Mouse (Mus musculus): ENCODE results near the gene Fam98b.

Fam98b gene

DNA sequence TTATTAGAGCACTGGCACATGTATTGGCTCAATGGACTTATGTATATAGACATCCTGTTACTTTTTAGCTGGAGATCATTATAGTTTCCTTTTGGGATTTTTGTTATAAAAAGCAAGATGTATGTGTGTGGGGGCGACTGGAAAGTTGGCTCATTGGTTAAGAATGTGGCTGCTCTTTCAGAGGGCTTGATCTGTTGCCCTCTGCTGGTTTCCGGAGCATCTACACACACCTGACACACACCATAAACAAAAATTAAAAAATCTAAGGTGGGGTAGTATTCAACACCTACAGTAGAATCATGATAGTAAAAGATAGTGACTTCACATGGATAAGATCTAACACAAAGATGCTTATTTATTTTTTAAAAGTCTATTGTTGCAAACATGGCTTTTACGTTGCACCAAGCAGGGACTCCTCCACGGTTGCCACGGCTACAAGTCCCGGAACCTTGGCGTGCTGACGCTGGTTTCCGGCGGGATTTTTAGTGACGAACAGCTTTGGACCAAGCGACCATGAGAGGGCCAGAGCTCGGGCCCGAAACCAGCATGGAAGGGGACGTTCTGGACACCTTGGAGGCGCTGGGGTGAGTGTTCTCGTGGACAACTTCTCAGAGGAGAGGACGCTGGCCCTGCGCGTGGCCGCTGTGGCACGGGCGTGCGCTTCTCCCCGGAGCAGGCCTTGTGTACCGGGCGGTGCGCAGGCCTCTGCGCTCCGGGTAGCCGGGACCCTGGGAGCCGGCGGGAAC, at the start of gene Fam98b:
Gene Fam98b, plus strand, starts transcription at position 485 of the 746 bp plus-strand sequence.
- peak; percentile 91 to 93 for DNase-seq

DNA sequence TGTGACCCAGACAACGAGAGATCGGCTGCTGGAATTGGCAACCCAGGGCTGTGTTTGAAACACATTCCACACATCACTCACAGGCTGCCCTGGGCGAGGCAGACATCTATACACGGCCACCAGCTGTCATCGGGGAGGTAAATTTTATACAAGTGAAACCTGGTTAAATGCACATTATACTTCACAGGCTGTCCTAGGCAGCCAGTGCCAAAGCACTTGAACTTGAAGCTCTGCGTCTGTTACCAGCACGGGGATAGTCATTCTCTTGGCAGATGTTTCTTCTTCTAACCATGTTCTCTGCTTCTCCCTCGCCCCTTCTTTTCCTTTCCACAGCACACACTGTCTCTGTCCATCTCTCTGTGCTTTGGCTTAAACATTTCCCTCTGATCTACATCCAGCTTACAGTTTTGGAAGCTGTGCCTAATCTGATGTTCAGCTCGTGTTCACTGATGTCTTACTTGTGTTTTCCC, 48.6 kb upstream of the Fam98b start:
- peak in 1 of 2 experiments; percentile 57 for DNase-seq

DNA sequence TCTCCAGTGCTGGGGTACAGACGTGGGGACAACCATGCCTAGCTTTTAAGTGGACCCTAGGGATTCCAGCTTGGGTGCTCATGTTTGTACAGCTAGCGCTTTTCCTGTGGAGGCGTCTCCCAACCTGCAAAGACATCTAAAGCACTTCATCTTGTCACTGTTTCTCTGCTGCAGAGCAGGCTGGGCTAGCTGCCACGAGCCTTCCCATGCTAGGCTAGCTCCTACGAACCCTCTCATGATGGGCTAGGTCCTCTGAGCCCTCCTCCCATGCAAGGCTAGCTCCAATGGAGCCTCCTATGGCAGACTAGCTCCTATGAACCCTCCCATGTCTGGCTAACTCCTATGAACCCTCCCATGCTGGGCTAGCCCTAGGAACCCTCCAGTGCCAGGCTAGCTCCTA, 46.2 kb upstream of the Fam98b start:
- DNase-seq, result peak in 1 of 2 experiments; percentile 38

DNA sequence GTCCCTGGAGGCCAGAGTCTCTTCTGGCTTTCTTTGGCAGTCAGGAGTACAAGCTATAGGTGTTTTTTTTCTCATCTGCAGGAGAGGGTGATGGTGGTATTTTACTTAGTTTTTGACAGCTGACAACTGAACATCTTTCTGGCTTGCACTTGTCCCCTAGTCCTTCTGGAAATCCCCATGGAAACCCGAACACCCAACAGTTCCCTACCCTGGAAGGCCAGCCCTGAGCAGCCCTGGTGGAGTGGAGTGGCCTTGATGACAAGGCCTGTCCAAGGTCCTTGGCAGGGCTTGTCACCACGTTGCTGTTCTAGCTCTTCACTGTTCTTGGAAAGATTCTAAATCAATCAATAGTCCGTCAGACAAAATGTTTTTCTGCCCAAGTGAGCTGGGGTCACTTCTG, 45.0 kb upstream of the Fam98b start:
- DNase-seq, result no peak

DNA sequence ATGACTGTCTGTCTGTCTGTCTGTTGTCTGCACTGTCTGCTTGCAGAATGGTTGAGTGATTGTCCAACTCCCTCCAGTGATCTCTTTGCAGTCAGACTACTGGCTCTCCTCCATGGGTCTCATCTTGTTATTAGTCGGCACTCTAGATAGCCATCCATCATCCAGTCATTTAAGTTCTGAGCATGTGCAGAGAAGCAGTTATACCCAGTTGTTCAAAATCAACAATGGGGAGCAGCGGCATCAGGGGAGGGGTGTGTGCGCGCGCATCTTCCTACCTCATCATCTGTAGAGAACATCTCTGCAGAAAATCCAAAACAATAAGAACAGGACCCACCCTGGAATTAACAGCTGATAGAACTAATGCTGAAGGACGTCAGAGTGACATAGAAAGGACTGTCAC, 44.5 kb upstream of the Fam98b start:
- no peak for DNase-seq

DNA sequence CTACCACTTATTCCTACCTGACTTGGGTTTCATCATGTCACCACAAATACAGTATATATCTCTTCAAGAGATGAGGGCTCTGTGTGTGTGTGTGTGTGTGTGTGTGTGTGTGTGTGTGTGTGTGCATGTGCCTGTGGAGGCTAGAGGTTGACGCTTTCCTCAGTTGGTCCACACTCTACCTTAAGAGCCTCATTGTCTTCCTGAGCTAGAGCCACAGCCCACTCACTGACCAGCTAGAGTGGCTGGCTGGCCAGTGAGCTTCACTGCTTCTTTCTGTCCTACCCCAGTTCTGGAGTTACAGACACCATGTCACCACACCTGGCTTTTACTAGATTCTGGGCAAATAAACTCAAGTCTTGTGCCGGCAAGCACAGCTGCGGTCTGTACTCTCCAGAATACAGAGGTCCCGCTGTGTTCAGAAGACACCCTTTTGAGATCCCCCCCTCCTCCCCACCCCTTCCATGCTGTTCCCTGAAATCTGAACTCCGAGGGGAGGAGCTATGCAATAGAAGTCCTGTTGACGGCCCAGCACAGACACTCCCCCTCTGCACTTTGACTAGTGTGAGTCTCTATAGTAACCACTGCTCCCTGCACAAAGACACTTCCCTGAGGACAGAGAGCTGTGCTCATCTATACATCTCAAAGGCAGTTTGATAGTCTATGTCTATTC, 39.0 kb upstream of the Fam98b start:
- DNase-seq, result peak in 1 of 2 experiments; percentile 34

DNA sequence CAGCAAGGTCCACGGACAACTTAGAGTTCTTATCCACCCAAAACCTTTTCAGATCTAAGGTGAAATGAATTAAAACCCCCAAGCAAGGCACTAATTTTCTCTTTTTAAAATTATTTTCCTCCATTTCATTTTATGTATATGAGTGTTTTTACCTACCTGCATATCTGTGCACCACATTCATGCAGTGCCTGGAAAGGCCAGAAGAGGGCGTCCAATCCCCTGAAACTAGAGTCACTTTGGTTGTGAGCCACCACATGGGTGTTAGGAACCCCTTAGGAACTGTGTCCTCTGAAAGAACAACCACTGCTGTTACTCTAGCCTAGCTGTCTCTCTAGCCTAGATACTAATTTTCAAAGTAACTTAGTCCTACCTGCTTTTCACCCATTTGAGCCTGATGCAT, 33.4 kb upstream of the Fam98b start:
- DNase-seq, result no peak

DNA sequence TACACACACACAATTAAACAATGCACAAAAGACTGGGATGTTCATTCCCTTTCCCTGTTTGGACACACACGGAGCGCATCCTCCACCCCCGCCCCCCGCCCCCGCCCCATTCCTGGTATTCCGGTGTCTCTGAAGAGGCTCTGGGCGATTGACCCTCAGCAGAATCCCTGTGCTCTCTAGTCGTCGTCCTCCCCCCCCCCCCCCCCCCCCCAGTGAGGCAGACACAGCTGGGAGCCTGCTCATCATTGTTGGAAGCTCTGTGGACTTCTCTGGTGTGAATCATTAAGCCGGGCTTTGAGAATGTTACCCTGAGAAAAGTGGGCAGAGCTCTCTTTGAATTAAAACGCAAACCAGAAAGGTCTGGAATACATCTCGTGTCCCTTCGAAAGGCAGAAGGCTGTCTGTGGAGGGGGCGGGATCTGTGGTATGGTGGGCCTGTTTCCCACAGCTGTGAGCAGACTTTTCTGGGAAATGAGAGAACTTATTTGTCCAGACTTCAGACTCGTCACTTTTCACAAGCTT, 31.8 kb upstream of the Fam98b start:
- no peak for DNase-seq

DNA sequence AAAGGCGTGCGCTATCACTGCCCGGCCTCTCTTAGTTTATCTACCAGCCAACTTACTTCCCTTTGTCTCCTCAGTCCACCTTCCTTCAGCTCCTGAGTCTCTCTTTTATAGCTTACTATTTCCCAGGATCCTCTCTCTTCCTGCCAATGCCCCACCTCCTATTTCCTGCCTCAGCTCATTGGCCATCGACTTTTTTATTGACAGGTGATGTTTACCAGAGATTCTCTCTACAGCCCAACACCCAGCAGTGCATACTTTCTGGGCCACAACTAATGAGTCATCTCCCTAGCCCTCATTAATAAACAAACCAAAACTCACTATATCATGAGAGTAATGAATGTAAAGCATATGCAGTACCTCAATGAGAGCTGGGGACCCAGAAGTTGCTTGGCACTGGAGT, 30.0 kb upstream of the Fam98b start:
- DNase-seq, result no peak

DNA sequence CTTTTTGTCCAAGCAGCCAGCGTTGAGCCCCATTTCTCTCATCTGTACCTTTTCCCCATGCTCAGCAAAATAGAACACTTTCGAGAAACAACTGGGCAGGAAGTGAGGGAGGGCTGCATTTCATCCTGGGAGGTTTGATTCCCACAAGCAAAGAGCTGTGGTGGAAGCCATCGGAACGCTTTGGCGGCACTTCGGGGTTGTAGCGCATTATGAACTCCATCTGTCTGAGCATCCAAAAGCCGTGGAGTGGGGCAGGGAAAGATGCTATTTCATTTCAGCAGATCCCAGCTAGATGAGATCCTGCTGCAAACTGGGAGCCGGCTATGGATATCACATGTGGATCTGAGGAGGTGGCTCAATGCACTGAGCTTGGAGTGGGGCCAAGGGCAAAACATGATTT, 26.9 kb upstream of the Fam98b start:
- DNase-seq, result no peak

DNA sequence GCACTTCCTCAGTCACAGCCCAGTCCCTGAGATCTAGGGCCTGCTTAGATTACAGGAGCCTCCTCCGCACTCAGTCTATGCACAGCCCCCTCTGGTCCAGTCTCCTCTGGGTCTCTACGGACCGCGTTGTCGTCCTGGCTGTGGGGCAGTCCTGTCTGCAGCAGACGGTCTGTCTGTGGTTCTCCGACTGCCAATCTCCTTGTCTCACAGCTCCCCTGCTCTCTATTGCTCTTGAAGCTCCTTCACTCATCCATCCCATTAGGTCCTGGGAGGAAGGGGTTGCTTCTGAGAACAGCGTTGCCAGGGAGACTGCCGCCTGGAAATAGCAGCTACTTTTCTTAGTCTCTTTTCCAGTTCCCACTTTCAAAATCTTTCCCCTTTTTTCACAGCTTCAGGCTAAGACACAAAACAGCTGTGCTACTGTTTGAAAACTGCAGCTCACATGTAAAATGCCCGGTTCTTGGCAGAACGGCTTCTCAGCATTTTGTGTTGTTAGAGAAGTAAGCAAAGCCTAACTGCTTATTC, 20.9 kb upstream of the Fam98b start:
- DNase-seq, result peak; percentile 6 to 29

DNA sequence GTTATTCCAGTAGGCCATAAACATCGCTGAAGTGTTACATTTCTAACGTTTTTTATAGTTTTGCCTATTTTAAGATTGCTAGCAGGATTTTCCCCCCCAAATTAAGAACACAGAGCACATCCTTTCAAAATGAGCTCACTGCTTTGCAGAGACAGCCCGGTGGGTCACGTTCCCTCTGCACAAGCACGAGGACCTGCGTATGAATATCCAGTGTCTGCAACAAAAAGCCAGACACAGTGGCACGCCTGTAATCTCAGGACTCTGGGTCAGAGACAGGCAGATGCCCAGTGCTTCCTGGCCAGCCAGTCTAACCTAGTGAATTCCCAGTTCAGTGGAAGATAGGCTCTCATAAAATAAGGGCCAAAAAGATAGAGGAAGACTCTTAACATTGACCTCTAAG, 19.3 kb upstream of the Fam98b start:
- no peak for DNase-seq

DNA sequence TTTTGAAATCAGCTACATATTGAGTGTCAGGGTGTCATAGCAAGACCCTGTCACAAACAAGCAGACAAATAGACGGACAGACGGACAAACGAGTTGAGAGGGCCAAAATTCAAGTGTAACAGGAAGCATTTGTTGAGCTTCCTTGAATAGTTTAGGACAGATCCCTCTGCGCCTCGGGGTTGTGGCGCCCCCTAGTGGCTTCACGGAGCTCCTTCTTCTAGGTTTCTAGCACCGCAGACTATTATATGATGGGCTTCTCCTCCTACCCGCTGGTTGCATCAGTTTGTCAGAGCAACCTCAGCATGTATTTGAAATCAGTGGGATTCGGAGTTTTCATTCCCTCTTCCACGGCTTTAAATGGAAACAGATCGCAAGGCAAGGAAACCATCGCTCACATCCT, 18.3 kb upstream of the Fam98b start:
- DNase-seq, result peak; percentile 85 to 86

DNA sequence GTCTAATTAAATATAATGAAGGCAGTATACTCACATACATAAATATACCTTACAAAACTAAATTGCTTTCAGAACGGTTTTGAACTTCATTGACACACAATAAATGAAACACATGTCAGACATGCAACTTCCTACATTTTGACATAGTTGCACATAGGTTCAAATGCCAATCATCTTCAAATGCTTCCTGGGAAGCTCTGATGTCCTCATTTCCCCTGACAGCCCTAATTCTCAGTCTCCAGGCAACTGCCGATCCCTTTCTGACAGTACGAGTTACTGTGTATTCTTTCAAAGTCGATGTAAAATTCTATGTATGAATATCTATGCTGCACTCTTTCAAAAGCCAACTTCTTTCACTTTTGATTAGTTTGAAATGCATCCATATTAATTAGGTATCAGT, 7.6 kb upstream of the Fam98b start:
- no peak for DNase-seq

DNA sequence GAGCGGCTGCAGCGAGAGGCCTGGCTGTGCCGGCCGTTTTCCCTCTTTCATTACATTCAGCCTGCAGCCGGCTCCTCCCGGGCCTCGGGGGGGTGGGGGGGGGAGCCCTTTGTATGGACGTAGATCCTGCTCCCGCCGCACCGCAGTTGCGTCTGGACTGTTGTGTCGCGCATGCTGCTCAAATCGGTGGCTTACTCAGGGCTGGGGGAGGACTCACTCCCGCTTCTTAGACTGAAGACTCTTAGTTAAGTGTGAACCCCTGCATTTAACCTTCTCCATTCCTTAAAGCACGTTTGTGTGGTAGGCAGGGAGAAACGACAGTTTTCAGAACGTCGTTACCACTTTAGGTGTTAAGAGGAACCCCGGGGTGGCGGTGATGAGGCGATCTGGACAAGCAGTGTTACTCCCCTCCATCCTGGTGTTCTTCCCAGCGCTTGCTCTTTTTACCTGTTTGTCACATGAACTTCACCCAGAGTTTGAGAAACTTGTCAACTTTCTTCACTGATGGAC, 517 bp downstream of the Fam98b start:
- DNase-seq, result no peak

DNA sequence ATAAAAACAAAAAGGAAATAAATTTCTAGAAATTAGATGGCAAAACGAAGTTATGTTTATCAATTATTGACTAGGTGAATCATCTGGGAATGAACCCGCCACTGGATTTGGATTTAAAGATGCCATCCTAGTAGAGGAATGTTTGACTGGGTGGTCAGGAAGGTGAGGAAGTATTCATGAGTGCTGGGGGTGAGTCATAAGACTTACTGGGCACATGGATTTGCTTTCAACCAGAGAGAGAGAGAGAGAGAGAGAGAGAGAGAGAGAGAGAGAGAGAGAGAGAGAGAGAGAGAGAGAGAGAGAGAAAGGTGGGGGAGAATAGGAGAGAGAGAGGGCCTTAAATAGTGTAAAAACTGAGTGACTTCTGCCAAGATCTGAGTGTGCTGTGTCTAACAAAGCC, 5.9 kb downstream of the Fam98b start:
- DNase-seq, result no peak

DNA sequence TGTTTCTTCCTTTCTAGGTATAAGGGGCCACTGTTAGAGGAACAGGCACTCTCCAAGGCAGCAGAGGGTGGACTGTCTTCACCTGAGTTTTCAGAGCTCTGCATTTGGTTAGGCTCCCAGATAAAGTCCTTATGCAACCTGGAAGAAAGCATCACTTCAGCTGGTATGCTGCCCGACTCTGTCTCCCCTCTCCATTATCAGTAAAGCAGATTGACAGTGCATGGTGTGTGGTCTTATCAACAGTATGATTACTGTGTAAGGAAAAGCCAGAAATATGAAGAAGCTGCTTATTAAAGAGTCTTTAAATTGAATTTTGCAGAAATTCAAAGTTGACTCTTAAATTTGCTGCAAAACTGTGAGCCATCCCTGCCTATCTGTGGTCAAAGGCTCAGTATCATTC, 8.1 kb downstream of the Fam98b start:
- no peak for DNase-seq

DNA sequence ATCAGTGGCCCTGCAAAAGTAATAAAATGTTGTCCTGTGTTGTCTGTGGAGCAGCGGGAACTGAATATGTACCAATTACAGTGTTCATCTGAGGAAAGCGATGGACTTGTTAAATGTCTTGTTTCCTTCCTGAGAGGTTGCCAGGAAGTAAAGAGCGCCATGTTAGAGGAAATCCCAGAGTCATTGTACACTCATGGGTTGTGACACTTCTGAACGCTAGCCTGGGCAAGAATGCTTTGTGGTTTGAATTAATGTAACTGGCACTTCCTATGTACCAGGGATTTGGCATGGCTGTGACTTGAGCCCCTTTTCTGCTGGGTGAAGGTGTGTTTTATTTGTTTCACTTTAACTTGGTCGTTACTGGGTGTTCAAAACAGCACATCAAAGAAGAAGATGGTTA, 12.6 kb downstream of the Fam98b start:
- DNase-seq, result no peak

DNA sequence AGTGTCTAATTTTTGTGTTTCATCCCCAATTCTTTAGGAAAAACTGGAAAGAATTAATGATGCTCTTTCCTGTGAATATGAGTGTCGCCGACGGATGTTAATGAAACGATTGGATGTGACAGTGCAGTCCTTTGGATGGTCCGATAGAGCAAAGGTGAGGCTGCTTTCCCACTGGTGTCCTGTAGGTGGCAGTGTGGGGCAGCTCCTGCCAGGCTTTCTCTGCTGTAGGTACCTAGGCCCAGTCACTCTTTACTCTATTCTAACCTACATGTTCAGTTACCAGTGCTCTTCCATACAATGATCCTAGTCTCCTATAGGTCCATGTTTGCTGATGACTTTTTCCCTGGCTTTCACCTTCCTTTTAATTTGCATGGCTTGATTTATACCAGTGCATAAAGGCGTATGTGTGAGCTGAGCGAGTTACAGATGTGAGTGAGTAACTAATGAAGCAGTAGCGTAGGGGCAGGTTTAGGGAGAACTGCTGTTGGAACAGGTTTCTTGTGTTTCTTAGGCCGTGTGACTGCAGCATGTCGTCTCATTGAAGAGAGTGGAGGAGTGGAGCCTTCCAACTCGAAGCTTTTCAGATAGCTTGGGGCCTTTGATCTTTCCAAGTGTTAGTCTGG, 14.4 kb downstream of the Fam98b start:
- peak; percentile 39 to 71 for DNase-seq

DNA sequence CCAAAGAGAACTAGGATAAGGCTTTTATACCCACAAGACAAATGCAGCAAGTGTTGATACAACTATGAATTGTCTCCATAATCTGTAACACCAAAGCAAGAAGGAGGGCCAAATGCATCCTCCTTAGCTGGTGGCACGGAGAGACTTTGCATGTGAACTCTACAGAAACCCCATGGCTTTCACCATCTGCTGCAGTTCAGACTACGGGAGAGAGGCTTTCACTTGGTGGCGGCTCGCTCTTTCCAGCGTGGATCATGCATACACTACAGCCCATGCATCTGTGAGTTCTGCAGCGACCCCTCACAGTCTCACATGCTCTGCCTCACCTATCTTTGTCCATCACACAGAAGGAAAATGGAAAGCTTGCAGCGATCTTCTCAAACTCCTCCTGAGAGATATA, 38.8 kb downstream of the Fam98b start:
- DNase-seq, result no peak

DNA sequence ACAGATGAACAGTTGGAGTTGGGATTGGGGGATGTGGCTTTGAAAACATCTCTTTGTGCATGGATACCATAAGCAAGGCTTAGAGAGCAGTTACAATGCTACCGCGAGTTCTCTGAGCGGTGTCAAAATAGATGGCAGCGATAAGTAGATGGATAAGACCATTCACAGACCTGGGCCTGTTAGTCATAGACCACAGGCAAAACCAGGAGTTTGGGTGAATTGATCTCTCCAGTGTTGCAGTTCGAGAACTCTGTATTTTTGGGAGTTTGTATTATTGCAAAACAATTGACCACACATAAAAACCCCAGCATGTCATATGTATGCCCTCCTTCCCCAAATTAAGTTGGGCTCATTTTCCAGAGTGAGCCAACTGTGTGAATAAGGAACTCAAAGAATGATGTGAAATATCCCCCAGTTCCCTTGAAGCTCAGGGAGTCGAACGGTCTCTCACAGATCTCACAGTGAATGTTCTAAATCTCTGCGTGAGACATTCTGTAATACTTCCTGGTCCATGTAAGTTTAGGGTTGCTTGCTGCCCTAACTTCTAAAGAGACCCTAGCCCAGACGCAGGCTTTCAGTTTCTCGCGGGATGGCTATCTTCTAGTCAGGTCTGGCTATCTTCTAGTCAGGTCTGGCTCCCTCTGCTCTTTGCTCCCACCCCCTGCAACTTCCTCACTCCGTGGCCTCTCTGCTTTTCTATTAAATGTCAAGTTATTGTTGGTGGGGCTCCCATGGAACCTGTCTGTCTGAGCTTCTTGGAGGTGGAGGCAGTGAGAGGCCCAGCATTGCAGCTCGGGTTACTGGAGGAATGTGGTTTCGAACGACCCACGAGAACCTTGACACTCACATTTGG, 50.3 kb downstream of the Fam98b start:
- DNase-seq, result no peak

Data from lung, postnatal 4 days (tissue).